In genomic region chr15:97873717-97874116, GRCm38 (mm10) we compare ENCODE assay signal across 13 mouse cellular contexts.
"Had no signal": no experiment of that assay in that cellular context is flagged by ENCODE, and none has a peak within 500 bp of the region (broad histone marks: within the 10 kb centered on the region; RNA-seq: fewer than 3 reads in every experiment).

No protein-coding gene starts in this region.

- H3K36me3 ChIP-seq: intestine, embryonic 15.5 days; limb, embryonic 10.5 days; liver, embryonic 15.5 days; midbrain, embryonic 10.5 days; midbrain, embryonic 15.5 days; neural tube, embryonic 13.5 days had no signal

- H3K4me1 ChIP-seq: intestine, embryonic 15.5 days; midbrain, embryonic 10.5 days; midbrain, embryonic 15.5 days; neural tube, embryonic 13.5 days had no signal

- H3K9ac ChIP-seq: intestine, embryonic 15.5 days; liver, embryonic 15.5 days; midbrain, embryonic 15.5 days; neural tube, embryonic 13.5 days had no signal

- H3K4me3 ChIP-seq: intestine, embryonic 15.5 days; left cerebral cortex, adult 2 months; limb, embryonic 10.5 days; liver, embryonic 15.5 days; midbrain, embryonic 10.5 days; midbrain, embryonic 15.5 days; neural tube, embryonic 13.5 days had no signal

- H3K27me3 ChIP-seq: intestine, embryonic 15.5 days; liver, embryonic 15.5 days; midbrain, embryonic 15.5 days; neural tube, embryonic 13.5 days had no signal

- H3K27ac ChIP-seq: intestine, embryonic 15.5 days; left cerebral cortex, adult 2 months; limb, embryonic 10.5 days; liver, embryonic 15.5 days; midbrain, embryonic 10.5 days; midbrain, embryonic 15.5 days; neural tube, embryonic 13.5 days had no signal

- H3K9me3 ChIP-seq: intestine, embryonic 15.5 days; limb, embryonic 10.5 days; liver, embryonic 15.5 days; midbrain, embryonic 10.5 days; midbrain, embryonic 15.5 days; neural tube, embryonic 13.5 days had no signal

- H3K4me2 ChIP-seq: intestine, embryonic 15.5 days; liver, embryonic 11.5 days; liver, embryonic 15.5 days; midbrain, embryonic 15.5 days; neural tube, embryonic 13.5 days had no signal

- ATAC-seq: intestine, embryonic 15.5 days; lung, postnatal 0 days; midbrain, embryonic 15.5 days had no signal

- DNase-seq: lung, adult 2 months; lung, postnatal 36 days; right cerebral cortex, postnatal 14 days; thymus, postnatal 36 days had no signal
